Mouse (Mus musculus) embryonic fibroblast, embryonic 13.5 days (primary cell): ENCODE results near the gene Rnaseh2b.

Source experiments
- CTCF ChIP-seq: IDR thresholded peaks from 2 replicates; pipeline ENCODE4 v1.5.1; 2011; ENCODE audit warnings: mild to moderate bottlenecking, control low read depth, low read length, moderate library complexity, borderline replicate concordance; ENCODE audit not compliant: insufficient read depth
- POLR2A ChIP-seq: IDR thresholded peaks from 2 replicates; pipeline ENCODE4 v1.6.1; 2011; ENCODE audit warnings: low read depth, mild to moderate bottlenecking, control low read depth, low read length, moderate library complexity

DNA sequence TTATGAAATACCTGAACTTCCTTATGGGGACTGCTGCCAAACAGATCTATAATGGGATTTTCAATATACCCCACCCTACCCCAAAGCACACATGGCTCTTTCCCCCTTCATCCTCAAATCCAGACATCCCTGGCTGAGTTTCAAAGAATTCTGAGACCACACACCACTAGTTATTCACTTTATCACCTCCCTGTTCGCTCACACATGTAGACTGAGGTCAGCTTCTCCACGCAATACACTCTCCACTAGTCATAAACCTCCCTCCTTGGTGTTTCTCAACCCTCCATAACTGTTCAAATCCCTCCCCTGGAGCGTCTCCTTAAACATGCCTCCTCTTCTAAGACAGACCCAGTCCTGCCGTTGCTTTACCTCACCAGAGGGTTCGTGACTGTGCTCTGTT lies 31.1 kb downstream of the Rnaseh2b start:
- TF ChIP-seq POLR2A: no peak
- TF ChIP-seq CTCF: no peak
